In the genomic region with DNA sequence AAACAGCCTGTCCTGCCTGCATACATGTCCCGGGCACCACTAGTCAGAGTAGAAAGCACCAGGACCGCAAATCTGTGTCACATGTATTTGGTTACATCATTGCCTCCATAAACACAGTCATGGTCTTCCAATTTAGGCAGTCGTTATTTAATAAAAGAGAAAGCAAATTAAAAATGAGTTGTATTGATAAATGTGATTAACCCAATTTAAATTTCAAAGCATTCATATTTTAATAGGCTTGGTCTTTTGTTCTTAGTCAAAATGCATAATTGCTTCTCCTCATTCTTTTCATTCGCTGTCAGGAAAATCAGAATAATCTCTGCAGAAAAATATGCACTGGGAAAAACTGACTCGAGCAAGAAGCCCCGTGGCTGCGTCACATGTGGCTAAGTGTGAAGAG, we compare ENCODE assay signal across 24 mouse cellular contexts.
A peak's percentile ranks its signal among the peaks of the same experiment; 100 is the strongest.
DNase-seq lines count a peak whose midpoint lies in the region; ATAC-seq and TF ChIP-seq lines count a peak whose summit lies in the region.
"Had no signal": no experiment of that assay in that cellular context is flagged by ENCODE, and none has a peak within 500 bp of the region (broad histone marks: within the 10 kb centered on the region; RNA-seq: fewer than 3 reads in every experiment).

No protein-coding gene starts in this region.

- peaks cover 40% of the 10 kb centered on the region for H3K4me1 ChIP-seq in midbrain, embryonic 13.5 days (replicated peaks)
- peaks cover 28% of the 10 kb centered on the region for H3K4me1 ChIP-seq in midbrain, embryonic 16.5 days (ENCODE audit: control insufficient read depth, insufficient read depth, low read length)
- H3K4me1 ChIP-seq in intestine, postnatal 0 days (replicated peaks; ENCODE audit: control insufficient read depth, insufficient read depth, low read length), result no peaks in the 10 kb centered on the region

- no peak overlapping the region for H3K4me3 ChIP-seq in midbrain, embryonic 13.5 days (replicated peaks)
- H3K4me3 ChIP-seq in midbrain, embryonic 16.5 days (ENCODE audit: low read depth, low read length), result no peak overlapping the region
- H3K4me3 ChIP-seq in intestine, postnatal 0 days (ENCODE audit: low read depth, low read length), result no peak overlapping the region
- H3K4me3 ChIP-seq: embryonic facial prominence, embryonic 10.5 days; embryonic facial prominence, embryonic 12.5 days; forebrain, embryonic 13.5 days; forebrain, embryonic 15.5 days had no signal

- ATAC-seq in midbrain, embryonic 13.5 days, result no peak
- ATAC-seq in midbrain, embryonic 16.5 days, result no peak
- no peak for ATAC-seq in intestine, postnatal 0 days
- ATAC-seq in megakaryocyte progenitor cell, adult 5-6 weeks (replicated peaks; ENCODE audit: poor library complexity), result no peak
- ATAC-seq: activated CD4-positive, CD25-positive, alpha-beta regulatory T cell, adult 4 months; forebrain, embryonic 13.5 days; forebrain, embryonic 15.5 days; forebrain, postnatal 0 days; Patski had no signal

- H3K27me3 ChIP-seq in midbrain, embryonic 13.5 days, result no peaks in the 10 kb centered on the region
- H3K27me3 ChIP-seq in midbrain, embryonic 16.5 days (ENCODE audit: control insufficient read depth, insufficient read depth, low read depth, low read length), result no peaks in the 10 kb centered on the region
- no peaks in the 10 kb centered on the region for H3K27me3 ChIP-seq in intestine, postnatal 0 days (replicated peaks; ENCODE audit: control insufficient read depth, insufficient read depth, low read length)
- H3K27me3 ChIP-seq: embryonic facial prominence, embryonic 12.5 days; forebrain, embryonic 13.5 days; forebrain, embryonic 15.5 days had no signal

- peak; percentile 92 for DNase-seq in Muller cell, postnatal 12 days (ENCODE audit: inconsistent ontology term)
- DNase-seq in brain, embryonic 14.5 days (ENCODE audit: low read depth), result peak; percentile 32
- peak; percentile 73 for DNase-seq in retina, postnatal 1 day
- DNase-seq: adrenal gland, adult 8-10 months; adrenal gland, postnatal 14 days; adrenal gland, postnatal 36 days; cerebellum, adult 11 months; cerebellum, adult 18-20 months; cerebellum, adult 8-10 months; cerebellum, adult 9-11 months; cerebellum, postnatal 14 days; cerebellum, postnatal 36 days; embryo, embryonic 11 days; forebrain, postnatal 0 days had no signal

- no peak overlapping the region for H3K9ac ChIP-seq in midbrain, embryonic 13.5 days (replicated peaks)
- no peak overlapping the region for H3K9ac ChIP-seq in midbrain, embryonic 16.5 days (ENCODE audit: low read depth, low read length)
- no peak overlapping the region for H3K9ac ChIP-seq in intestine, postnatal 0 days (ENCODE audit: low read depth, low read length)
- H3K9ac ChIP-seq: embryonic facial prominence, embryonic 12.5 days; forebrain, embryonic 13.5 days; forebrain, embryonic 15.5 days; forebrain, postnatal 0 days had no signal

- H3K36me3 ChIP-seq in midbrain, embryonic 13.5 days, result no peaks in the 10 kb centered on the region
- no peaks in the 10 kb centered on the region for H3K36me3 ChIP-seq in midbrain, embryonic 16.5 days (ENCODE audit: control insufficient read depth, insufficient read depth, low read length)
- H3K36me3 ChIP-seq in intestine, postnatal 0 days (ENCODE audit: control insufficient read depth, insufficient read depth), result no peaks in the 10 kb centered on the region
- H3K36me3 ChIP-seq: embryonic facial prominence, embryonic 10.5 days; embryonic facial prominence, embryonic 12.5 days; forebrain, embryonic 15.5 days had no signal

- H3K27ac ChIP-seq in midbrain, embryonic 13.5 days, result 0 out of 2 replicates have a peak overlapping the region, but pooled peaks have one; percentile 59
- no peak overlapping the region for H3K27ac ChIP-seq in midbrain, embryonic 16.5 days (ENCODE audit: low read length)
- H3K27ac ChIP-seq in intestine, postnatal 0 days (ENCODE audit: low read depth, low read length), result no peak overlapping the region
- H3K27ac ChIP-seq: embryonic facial prominence, embryonic 10.5 days; embryonic facial prominence, embryonic 12.5 days; forebrain, embryonic 13.5 days; forebrain, embryonic 15.5 days had no signal

- no peak for TF ChIP-seq POLR2A in brain, embryonic 14.5 days (IDR thresholded peaks at IDR 0.05; ENCODE audit: borderline replicate concordance, extremely low read depth, insufficient read depth, insufficient read length, poor library complexity, severe bottlenecking)

- no peaks in the 10 kb centered on the region for H3K9me3 ChIP-seq in midbrain, embryonic 13.5 days
- no peaks in the 10 kb centered on the region for H3K9me3 ChIP-seq in midbrain, embryonic 16.5 days (replicated peaks; ENCODE audit: control insufficient read depth, low read length, poor library complexity, severe bottlenecking)
- no peaks in the 10 kb centered on the region for H3K9me3 ChIP-seq in intestine, postnatal 0 days (ENCODE audit: control insufficient read depth)
- H3K9me3 ChIP-seq: embryonic facial prominence, embryonic 10.5 days; embryonic facial prominence, embryonic 12.5 days; forebrain, embryonic 13.5 days; forebrain, embryonic 15.5 days had no signal

- TF ChIP-seq CTCF in brain, embryonic 14.5 days (IDR thresholded peaks at IDR 0.05; ENCODE audit: borderline replicate concordance, extremely low read depth, insufficient read depth, insufficient read length), result no peak
- TF ChIP-seq CTCF in intestine, postnatal 0 days (IDR thresholded peaks at IDR 0.05; ENCODE audit: low read depth), result no peak

- 67% methylated on average over 7 of the region's 7 CpGs for WGBS in midbrain, embryonic 13.5 days
- 55% methylated on average over 7 of the region's 7 CpGs for WGBS in midbrain, embryonic 16.5 days
- WGBS in intestine, postnatal 0 days, result 79% methylated on average over 7 of the region's 7 CpGs

- H3K4me2 ChIP-seq in midbrain, embryonic 13.5 days (replicated peaks), result no peak overlapping the region
- no peak overlapping the region for H3K4me2 ChIP-seq in midbrain, embryonic 16.5 days (ENCODE audit: low read length)
- H3K4me2 ChIP-seq in intestine, postnatal 0 days (replicated peaks; ENCODE audit: low read depth), result no peak overlapping the region
- H3K4me2 ChIP-seq: embryonic facial prominence, embryonic 12.5 days; forebrain, embryonic 13.5 days; forebrain, embryonic 15.5 days had no signal

Comparison
In these comparisons a context has a peak if more than half of its experiments do, and no peak if none do; other contexts are left out.
1. DNase-seq: peak in every context shown above with its lines; median percentile 92 in Muller cell, postnatal 12 days; 73 in retina, postnatal 1 day; 32 in brain, embryonic 14.5 days.